Mouse (Mus musculus): Measurements from ENCODE around the gene Capn15.
A peak's percentile ranks its signal among the peaks of the same experiment; 100 is the strongest.

Gene Capn15

GRCm38 (mm10) chr17:25985306-25986294 lies at the start of gene Capn15:
Gene Capn15 (minus strand): TSS chr17:25985796.
- DNase-seq (ENCODE audit: low read depth, low spot score) = peak; percentile 97

DNA sequence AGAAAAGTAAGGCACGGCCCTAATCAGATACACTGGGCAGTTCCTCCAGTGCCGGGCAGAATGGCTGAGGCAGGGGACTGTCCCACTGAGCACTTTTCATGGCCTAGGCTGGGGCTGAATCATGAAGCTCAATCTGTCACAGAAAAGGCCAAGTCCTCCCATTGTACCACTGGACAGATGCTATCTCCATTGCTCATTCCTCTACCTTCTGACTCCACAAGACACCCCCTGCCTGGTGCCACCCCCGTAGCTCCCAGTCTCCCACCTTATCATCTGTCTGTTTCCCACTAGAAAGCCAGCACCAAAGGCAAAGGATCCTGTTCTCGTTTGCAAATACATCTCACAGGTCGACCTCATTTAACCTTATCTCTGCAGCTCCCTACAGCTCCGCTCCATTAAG lies 46.4 kb upstream of the Capn15 start:
- no peak for DNase-seq (ENCODE audit: low read depth, low spot score)

DNA sequence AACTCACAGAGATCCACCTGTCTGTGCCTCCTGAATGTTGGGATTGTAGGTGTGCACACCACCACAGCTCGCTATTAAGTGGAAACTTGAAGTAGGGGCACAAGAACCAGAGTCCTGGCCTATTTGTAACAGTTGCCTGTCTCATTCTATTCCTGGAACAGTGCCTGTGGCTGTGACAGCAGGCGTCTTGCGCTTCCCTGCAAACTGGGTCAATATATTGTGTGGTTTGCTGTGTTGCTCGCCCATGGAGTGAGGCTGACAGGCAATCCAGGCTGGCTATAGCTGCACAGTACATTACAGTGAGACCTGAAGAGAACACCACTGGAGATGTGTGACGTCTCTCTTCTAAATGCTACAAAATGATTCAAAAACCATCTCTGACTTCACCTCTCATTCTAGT lies 46.0 kb upstream of the Capn15 start:
- no peak for DNase-seq (ENCODE audit: low read depth, low spot score)

DNA sequence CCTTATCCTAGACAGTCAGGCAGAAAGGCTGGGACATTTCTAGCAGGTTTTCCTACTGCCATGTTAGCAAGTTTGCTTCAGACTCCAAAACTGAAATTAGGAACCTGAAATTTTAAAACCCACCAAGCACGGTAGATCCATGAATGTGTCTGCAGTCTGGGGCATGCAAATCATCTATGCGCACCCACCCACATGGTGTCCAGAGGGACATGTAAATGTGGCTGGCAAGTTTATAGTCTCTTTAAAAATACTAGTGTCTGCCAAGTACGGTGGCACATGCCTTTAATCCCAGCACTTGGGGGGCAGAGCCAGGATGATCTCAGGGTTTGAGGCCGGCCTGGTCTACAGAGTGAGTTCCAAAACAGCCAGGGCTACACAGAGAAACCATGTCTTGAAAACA lies 42.7 kb upstream of the Capn15 start:
- DNase-seq (ENCODE audit: low read depth, low spot score) = no peak

DNA sequence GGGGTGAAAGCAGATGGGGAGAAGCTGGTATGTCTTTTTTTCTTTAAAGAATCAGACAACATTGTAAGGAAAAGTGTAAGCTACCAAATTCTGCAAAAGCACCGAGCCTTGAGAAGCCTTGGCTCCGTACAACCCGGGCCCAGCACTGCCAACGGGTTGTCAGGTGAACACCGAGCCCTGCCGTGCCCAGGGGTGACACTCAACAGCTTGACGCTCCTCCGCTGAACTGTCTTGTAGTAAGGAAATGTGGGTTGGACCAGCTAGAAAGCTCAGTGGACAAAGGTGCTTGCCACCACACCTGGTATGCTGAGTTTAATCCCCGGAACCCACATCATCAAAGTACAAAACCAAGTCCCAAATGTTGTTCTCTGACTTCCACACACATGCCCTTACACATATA lies 39.1 kb upstream of the Capn15 start:
- DNase-seq (ENCODE audit: low read depth, low spot score) = no peak

GRCm38 (mm10) chr17:26023966-26024365 lies 38.4 kb upstream of the Capn15 start:
- no peak for DNase-seq (ENCODE audit: low read depth, low spot score)

GRCm38 (mm10) chr17:26023181-26023580 lies 37.6 kb upstream of the Capn15 start:
- DNase-seq (ENCODE audit: low read depth, low spot score) = no peak

DNA sequence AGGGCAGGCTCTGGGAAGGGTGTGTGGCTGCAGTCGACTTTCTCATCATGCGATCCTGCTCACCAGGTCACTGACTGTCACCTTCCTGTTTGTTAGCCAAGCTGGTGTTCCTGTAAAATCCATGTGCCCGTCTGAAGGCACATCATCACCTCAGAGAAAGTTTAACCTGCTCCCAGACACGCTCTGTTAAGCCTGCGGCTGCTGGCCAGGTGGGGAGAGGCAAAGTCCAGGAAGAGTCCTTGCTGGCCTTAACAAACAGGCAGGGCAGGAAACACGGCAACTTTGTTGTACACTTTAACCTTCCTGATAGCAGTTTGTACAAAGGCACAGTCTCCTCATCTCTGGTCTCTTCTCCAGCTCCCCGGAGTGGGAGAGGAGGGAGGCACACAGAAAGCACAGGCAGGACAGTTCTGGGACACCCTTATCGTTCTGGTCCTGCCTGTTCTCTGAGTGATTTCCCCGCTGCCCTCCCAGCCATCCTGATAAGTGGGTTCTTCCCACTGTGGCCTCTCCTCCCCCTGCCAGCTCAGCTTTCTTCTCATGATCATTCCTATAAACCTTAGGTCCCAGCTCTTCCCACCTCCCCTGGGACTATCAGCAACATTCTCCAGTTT lies 36.2 kb upstream of the Capn15 start:
- DNase-seq (ENCODE audit: low read depth, low spot score) = peak; percentile 12

GRCm38 (mm10) chr17:26020848-26021347 lies 35.3 kb upstream of the Capn15 start:
- DNase-seq (ENCODE audit: low read depth, low spot score) = no peak

- DNase-seq (ENCODE audit: low read depth, low spot score) = no peak
Observed at GRCm38 (mm10) chr17:26018388-26018787, 32.8 kb upstream of the Capn15 start.

GRCm38 (mm10) chr17:26017949-26018348 lies 32.4 kb upstream of the Capn15 start:
- DNase-seq (ENCODE audit: low read depth, low spot score) = no peak

DNA sequence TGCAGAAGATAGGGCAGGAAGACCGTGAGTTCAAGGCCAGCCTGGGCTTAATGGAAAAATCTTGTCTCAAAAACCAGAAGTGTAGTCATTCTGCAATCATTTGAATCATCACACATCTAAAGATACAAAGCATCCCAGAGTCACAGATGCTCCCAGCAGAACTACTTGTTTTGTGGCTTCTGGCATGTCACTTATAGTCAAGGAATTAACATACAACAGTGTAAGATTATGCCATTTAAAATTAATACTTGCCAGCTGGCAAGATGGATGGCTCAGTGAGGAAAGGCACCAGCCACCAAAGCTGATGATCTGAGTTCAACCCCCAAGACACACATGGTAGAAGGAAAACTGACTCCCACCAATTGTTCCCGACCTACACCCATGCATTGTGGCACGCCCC lies 31.4 kb upstream of the Capn15 start:
- DNase-seq (ENCODE audit: low read depth, low spot score) = no peak

GRCm38 (mm10) chr17:26013711-26014110 lies 28.1 kb upstream of the Capn15 start:
- no peak for DNase-seq (ENCODE audit: low read depth, low spot score)

GRCm38 (mm10) chr17:26011841-26012460 lies 26.4 kb upstream of the Capn15 start:
- peak; percentile 85 for DNase-seq (ENCODE audit: low read depth, low spot score)

- DNase-seq (ENCODE audit: low read depth, low spot score) = peak; percentile 89
Observed at GRCm38 (mm10) chr17:26009540-26009939, 23.9 kb upstream of the Capn15 start.

DNA sequence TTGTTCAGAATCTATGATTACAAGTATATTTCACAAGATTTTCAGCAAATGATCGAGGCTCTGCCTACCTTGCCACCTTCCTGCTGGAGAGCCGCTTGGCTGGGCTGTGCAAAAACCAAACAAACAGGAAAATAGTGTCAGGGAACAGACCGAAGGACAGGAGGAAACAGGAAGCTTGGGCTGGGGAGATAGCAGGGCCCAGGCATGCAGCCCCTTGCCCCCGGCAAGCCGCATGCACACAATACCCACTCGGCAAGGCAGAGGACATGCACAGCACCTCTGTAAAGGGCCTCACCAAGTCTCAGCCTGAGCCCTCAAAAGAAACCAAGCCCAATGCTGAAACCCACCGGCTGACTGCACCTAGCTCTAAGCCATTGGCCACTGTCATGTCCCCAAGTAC lies 23.2 kb upstream of the Capn15 start:
- DNase-seq (ENCODE audit: low read depth, low spot score) = no peak

DNA sequence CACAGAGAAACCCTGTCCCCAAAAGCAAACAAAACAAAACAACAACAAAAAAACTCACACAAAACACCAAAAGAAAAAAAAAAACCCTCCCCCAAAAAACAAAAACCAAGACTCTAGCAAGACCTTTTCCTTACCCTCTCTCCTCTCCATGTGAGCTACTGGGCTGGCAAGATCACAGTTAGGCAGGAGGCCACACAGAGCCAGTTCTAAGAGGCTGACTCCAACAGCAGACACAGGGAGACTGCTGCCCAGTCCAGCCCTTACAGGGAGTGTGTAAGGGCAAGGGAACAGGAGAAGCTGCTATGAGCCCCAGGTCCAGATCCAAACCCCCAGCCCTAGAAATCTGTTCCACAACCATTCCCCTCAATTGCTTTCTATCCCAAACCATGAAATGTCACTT lies 22.7 kb upstream of the Capn15 start:
- no peak for DNase-seq (ENCODE audit: low read depth, low spot score)

GRCm38 (mm10) chr17:26007646-26008045 lies 22.1 kb upstream of the Capn15 start:
- DNase-seq (ENCODE audit: low read depth, low spot score) = no peak

DNA sequence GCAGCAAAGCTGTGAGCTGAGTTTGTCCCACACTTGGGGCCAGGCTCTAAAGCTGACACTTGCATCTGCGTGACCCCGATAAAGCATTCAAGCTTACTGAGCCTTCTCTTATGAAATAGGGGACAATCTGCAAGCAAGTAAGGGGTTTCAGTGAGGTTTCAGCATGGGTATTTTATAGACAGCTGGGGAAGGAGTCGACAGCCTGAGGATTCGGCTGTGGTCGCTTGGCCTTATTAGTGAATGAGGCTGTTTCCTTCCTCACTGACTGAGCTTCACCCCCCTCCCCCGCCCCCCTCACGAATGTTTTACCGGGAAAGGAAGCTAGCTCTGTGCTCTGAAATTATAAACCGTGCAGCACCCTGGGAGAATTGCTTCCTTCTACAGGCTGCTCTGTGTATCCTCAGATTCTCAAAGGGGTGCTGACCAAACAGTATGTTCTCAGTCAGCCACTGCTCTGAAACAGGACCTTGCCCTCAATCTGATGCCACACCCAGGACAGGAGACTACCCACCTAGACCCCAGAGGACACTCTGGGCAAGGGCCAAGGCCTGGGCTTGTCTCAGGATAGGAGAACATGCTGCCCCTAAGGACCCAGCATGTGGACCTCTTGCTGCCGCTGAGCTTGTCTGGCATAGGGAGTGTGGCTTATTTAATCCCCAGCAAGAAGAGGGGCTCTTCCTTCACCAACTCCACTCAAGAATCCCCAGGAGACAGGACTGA lies 20.3 kb upstream of the Capn15 start:
- no peak for DNase-seq (ENCODE audit: low read depth, low spot score)

- DNase-seq (ENCODE audit: low read depth, low spot score) = no peak
Observed at GRCm38 (mm10) chr17:26004711-26005110, 19.1 kb upstream of the Capn15 start.

- DNase-seq (ENCODE audit: low read depth, low spot score) = no peak
Observed at GRCm38 (mm10) chr17:26003864-26004263, 18.3 kb upstream of the Capn15 start.

DNA sequence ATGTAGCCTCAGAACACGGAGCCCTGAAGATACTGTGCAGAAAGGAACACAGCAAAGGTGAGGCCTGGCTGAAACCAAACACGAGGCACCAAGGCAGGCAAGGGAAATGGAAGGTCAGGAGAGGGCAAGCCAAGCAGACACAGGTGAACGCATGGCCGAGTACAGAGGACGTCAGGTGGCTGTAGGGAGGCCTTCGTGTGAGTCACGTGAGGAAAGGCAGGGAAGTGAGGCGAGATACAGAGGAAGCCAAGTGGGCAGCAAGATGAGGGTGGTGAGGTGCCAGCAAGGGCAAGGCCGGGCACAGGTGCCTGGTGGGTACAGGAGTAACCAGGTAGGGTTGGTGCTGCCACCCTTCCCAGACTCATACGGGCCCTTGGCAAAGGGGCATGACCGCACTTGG lies 12.8 kb upstream of the Capn15 start:
- no peak for DNase-seq (ENCODE audit: low read depth, low spot score)

All from mesoderm, embryonic 11.5 days (tissue).